Mouse (Mus musculus) frontal cortex, postnatal 14 days (tissue): ENCODE data around the gene Megf11.
"Not testable (repeated sequence)": the region's sequence is repeated elsewhere in the genome, so short reads cannot be mapped to it uniquely, and the experiment has no call there.

ENCODE experiments used
- DNase-seq, 2 experiments: peaks; one replicate each; pipeline ENCODE4 v3.0.0; 2022; ENCODE audit warnings: low spot score in 2 of 2

Megf11 gene

GRCm38 (mm10) chr9:64466090-64466489, 80.7 kb downstream of the Megf11 start:
- DNase-seq = no peak

DNA sequence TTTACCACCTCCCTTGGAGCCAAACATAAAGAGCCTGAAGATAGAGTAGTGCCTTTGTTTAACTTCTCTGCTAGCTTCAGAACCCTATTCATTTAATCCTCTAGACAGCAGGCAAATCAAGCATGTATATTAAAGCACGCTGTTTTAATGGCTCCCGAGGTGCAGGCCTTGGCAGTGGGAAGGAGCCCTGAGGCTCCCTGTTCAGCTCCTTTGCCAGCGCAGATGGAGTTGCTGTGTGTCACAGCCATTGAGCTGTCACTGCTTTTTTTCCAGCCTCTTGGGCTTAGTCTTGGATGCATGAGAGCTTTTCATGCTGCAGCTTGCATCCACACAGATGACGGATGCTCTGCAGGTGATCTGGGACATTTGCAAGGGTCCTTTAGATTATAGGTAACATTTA, 81.1 kb downstream of the Megf11 start:
- DNase-seq = no peak

DNA sequence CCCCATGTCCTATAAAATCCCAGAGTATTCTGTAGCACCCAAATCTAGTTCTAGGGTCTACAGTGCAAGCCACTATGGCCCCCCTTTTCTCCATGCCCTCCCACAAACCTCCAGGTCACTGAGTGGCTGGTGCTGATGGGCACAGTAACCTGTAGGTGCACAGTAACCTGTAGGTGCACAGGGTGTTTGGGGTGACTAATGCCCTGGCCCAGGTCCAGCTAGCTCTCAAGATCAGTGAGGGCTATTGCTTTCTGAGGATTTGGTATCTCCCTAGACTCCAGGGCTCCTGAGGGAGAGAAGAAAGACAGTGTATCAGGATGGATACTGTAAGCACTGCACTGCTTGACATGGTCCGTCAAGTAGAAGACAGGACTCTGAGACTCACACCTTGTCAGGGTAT, 85.4 kb downstream of the Megf11 start:
- DNase-seq = no peak

GRCm38 (mm10) chr9:64471336-64471735, 85.9 kb downstream of the Megf11 start:
- no peak for DNase-seq

GRCm38 (mm10) chr9:64472165-64472564, 86.7 kb downstream of the Megf11 start:
- no peak for DNase-seq

- no peak for DNase-seq
These were observed 87.3 kb downstream of the Megf11 start for GRCm38 (mm10) chr9:64472743-64473142.

DNA sequence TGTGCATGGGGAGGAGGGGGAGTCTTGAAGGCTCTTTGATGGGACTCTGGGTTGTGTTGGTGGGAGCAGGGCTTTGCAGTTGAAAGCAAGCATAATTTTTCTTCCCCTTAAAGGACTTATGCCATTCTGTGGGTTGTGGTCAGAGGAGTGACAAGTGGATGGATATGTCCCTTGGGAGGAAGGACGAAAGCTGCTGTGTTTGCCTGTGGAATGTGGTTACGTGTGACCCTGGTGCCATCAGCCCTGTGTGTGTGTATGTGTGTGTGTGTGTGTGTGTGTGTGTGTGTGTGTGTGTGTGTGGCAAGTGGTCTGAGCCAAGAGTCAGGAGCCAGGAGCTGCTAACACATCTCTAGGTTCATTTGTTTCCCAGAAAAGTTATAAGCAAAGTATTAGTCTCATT, 87.7 kb downstream of the Megf11 start:
- DNase-seq = no peak

DNA sequence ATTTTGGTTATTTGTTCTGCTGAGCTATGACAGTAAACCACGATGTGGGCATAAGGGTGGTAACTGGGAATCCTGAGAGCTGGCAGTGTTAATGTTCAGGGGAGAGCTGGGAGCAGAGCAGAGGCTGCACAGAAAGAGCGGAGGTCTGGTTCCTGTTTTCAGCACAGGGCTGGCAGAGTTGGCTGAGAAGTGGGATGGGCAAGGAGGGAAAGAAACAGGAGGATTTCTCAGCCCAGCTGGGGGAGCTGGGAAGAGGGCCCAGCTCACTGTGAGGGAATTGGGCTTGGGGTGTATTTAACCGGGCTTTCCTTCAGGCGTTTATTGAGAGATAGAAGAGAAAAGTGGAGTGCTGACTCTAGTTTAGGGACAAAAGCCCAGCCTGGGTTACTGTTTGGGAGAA, 88.3 kb downstream of the Megf11 start:
- peak in 1 of 2 experiments; percentile 9 for DNase-seq

DNA sequence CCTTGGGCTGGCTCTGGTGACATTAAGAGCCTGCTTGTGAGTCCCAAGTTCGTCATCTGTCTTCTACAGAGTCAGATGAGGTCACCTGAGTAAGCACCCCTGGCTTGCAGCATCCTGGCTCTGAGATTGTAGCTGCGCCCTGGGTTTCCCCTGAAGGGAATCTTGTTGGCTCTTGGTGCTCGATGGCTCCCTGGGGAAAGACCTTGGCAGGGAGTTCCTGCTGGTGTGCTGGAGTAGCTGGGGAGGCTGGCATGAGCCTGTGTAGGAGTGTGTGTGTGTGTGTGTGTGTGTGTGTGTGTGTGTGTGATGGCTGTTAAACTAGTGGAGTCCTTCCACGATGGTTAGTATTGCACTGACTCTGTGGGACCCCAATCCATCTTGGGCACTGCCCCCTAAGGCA, 88.7 kb downstream of the Megf11 start:
- DNase-seq = no peak

DNA sequence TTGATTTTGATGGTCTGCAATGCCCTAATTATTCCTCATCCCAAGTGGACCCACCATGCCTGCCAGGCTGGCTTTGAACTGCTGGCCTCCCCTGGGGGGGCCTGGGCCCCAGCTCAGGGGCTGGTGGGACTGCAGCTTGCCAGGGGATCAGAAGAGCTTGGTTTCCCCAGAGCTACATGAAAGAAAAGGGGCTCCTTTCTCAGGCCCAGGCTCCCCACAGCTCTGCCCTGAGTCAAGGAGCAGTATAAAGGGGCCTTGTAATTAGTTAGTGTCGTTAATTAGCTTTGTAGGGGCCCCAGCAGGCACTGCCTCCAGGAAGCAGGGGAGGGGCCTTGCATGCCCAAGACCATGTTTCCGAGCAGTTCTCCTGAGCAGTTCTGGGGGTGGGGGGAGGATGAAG, 90.5 kb downstream of the Megf11 start:
- no peak for DNase-seq

- not testable (repeated sequence) for DNase-seq
These were observed 92.0 kb downstream of the Megf11 start for GRCm38 (mm10) chr9:64477397-64477796.

DNA sequence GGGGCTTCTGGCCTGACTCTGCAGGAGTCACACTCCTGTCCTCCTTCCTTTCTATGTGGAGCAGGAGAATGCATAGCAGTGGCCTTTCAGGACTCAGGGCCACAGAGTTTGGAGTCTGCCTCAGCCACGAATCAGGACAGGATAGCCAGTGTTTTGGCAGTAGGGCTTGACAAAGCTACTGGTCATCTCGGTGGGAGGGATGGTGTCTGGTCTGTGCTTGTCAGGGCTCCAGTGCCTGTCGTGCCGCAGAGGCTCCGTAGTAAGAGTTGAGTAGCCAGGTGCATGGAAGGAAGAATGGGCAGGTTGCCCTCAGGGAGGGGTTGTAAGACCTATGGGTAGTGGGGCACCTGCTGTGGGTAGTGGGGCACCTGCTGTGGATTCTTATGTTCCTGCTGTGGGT, 96.7 kb downstream of the Megf11 start:
- DNase-seq = no peak

DNA sequence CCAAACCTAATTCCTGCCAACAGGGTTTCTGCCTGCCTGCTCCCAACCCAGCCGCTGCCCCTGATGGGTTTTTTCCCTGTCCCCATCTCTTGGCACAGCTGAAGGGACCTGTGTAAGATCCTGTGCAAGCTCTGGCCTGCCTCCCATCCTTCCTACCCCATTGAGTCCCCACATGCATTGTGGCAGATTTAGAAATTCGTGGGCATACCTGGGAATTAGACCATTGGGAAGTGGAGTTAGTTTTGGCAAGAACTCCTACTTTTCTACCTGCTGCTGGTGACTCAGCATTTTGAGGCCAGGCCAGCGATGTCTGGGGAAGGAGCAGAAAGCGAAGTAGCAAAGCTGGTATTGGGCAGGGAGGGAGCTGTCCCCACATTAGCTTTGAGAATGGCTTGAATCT, 102.0 kb downstream of the Megf11 start:
- no peak for DNase-seq

DNA sequence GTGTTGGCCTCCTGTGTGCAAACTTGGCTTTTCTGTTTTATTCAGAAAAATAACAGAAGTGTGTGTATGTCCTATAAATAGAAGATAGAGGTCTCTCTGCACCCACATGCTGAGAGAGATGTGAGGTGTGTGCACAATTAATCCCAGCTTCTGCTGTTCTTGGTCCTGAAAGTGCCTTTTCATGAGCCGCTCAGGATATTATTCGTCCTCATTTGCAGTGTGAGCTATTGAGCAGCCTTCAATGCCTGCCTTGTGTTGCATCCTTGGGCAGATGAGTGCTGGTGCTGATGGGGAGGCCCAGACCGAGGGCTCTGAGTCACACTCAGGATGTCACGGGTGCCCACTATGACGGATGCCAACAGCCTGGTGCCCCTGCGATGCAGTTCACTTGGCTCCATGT, 109.2 kb downstream of the Megf11 start:
- no peak for DNase-seq

GRCm38 (mm10) chr9:64498929-64499328, 113.5 kb downstream of the Megf11 start:
- peak in 1 of 2 experiments; percentile 28 for DNase-seq

DNA sequence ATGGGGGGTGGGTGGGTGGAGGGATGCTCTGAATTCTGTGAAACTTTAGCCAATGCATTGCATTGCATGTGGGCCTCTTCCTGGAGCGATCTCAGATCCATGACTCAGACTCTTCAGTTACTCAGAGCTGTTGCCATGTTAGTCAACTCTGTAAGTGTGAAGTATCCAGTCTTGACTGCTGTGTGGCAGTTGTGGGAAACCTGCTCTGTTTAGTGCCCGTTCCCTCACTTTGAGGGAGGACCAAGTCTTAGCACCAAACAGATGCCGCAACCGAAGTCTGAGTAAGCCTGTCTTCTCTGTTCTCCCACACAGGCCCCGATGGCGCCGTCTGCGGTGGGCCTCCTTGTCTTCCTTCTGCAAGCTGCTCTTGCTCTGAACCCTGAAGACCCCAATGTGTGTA, 115.8 kb downstream of the Megf11 start:
- DNase-seq = peak; percentile 20 to 35

- no peak for DNase-seq
These were observed 118.6 kb downstream of the Megf11 start for GRCm38 (mm10) chr9:64503996-64504395.

GRCm38 (mm10) chr9:64504456-64504855, 119.0 kb downstream of the Megf11 start:
- DNase-seq = no peak

DNA sequence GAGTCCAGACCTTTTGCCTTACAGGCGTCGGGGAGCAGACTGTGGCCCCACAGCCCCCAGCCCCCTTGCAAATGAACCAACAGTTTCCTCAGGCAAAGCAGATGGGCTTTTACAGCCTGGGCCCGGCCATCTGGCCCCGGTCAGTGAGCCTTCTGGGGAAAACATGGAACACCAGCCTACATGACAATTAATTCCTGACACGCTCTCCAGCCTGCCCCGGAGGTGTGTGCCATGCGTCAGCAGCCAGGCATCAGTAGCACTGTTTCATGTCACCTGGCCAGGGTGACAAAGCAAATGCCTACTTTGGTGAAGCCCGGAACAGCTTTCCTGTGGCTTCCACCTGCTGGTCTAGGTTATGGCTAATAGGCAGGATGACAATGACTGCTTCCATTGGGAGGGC, 119.5 kb downstream of the Megf11 start:
- no peak for DNase-seq

- DNase-seq = no peak
These were observed 121.2 kb downstream of the Megf11 start for GRCm38 (mm10) chr9:64506440-64507206.

DNA sequence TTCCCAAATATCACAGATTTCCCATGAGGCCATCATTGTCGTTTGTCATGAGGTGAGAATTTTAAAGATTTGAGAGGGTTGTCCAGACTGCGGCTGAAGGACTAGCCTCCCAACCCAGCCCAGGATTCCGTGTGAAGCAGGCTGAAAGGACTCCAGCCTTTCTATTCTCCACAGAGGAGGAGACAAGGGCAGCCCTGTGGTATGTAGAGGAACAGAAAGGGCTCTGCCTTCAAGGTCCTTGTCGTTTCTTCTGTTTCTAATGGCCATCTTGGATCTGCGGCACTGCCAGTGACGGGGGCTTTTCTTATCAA, 121.7 kb downstream of the Megf11 start:
- DNase-seq = no peak

DNA sequence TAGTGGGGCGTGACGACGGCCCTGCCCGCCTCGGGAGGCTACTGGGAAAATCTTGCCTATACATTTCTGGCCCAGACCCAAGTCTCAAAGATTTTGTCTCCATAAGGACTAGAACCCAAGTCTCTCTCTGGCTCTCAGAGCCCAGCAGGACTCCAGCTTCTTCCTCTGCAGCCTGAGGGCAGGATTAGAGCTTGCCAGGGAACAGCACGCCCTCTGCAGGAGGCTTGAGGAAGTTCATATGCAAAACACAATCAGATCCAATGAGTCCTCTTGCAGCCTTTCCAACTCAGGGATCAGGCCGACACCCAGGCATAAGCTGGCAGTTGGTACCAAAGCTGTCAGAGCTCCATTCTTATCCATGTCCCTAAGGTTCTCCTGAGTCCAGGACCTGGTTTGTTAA, 122.6 kb downstream of the Megf11 start:
- no peak for DNase-seq

DNA sequence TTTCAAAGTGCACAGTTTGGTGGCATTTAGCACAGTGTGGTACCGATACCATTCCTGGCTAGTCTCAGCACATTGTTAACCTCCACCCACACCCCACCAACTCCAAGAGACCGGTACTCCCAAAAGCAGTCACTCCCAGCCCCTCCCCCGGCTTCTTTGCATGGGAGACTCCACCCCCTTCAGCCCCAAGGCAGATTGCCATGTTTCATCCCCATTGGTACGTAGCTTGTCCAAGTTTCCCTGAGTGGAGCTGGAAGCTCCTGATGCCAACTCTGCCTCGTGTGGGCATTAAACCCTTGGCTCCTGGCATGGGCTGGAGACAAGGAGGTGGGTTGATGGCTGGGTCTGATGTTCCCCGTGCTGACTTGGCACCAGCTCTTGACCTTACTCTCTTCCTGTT, 129.4 kb downstream of the Megf11 start:
- no peak for DNase-seq
